Mouse (Mus musculus) lung, adult 2 months (tissue): ENCODE data around the gene Grik4.

Source experiments
- CTCF ChIP-seq: fragments of 200-500 bp; IDR thresholded peaks from 2 replicates; pipeline ENCODE4 v1.5.1; 2011; ENCODE audit warnings: mild to moderate bottlenecking, low read length, control low read depth; ENCODE audit not compliant: insufficient read depth
- POLR2A ChIP-seq: fragments of 200-500 bp; IDR thresholded peaks from 2 replicates; pipeline ENCODE4 v1.6.1; 2011; ENCODE audit warnings: low read depth, mild to moderate bottlenecking, control low read depth, low read length, borderline replicate concordance; ENCODE audit errors: extremely low read depth

DNA sequence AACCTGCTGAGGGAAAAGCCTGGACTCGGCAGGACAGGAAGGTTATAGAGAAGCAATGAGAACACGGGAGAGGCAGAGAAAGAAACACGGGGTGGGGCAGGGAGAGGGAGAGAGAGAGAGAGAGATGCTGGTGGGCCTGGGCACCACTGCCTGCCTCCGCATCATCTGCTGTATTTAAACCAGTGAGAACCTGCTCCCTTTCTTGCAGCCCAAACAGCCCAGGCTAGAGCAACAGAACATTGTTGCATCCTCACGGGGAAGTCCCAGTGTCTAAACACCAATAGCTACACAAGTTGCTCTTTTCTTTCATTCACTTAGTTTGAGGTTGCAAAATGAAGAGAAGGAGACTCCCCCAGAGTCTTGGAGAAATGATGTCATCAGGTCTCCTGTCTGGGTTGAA, 258.2 kb downstream of the Grik4 start:
- TF ChIP-seq POLR2A, result no peak
- TF ChIP-seq CTCF, result no peak
